Comparison of ENCODE assay signal across 20 mouse cellular contexts in the genomic region with DNA sequence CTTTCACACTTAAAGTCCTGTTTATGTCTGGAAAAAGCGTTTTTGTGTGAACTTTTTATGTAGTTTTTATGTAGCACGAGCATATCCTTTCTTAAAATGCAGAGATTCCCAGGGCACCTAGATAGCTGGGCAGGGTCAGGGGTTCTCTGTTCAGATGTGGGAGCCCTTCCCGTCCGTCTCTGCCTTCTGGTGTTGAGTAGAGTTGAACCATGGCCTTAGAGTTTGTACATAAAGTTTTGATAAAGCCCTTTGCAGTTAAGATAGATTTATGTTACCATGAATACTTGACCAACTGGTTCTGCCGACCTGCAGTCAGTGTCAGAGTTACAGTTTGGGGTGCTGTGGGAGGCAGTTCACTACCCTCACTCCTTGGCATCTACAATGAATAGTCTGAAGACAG.
DNase-seq lines count a peak whose midpoint lies in the region; ATAC-seq and TF ChIP-seq lines count a peak whose summit lies in the region.
"Had no signal": no experiment of that assay in that cellular context is flagged by ENCODE, and none has a peak within 500 bp of the region (broad histone marks: within the 10 kb centered on the region; RNA-seq: fewer than 3 reads in every experiment).

No protein-coding gene starts in this region.

- no peaks in the 10 kb centered on the region for H3K27me3 ChIP-seq in lung, embryonic 15.5 days
- H3K27me3 ChIP-seq in intestine, embryonic 15.5 days (replicated peaks) = no peaks in the 10 kb centered on the region
- no peaks in the 10 kb centered on the region for H3K27me3 ChIP-seq in stomach, embryonic 14.5 days (ENCODE audit: control insufficient read depth, insufficient read depth, low read length)
- H3K27me3 ChIP-seq: embryonic facial prominence, embryonic 12.5 days; forebrain, embryonic 15.5 days; heart, embryonic 15.5 days had no signal

- no peak for TF ChIP-seq CTCF in lung, adult 2 months (IDR thresholded peaks at IDR 0.05; ENCODE audit: insufficient read depth, low read length)
- no peak for TF ChIP-seq CTCF in bone marrow macrophage, adult 2 months (IDR thresholded peaks at IDR 0.05; ENCODE audit: low read depth, low read length)

- no peak overlapping the region for H3K9ac ChIP-seq in lung, embryonic 15.5 days
- no peak overlapping the region for H3K9ac ChIP-seq in intestine, embryonic 15.5 days
- no peak overlapping the region for H3K9ac ChIP-seq in stomach, embryonic 14.5 days (replicated peaks; ENCODE audit: low read depth, low read length)
- H3K9ac ChIP-seq: embryonic facial prominence, embryonic 12.5 days; forebrain, embryonic 15.5 days; heart, embryonic 15.5 days; hindbrain, embryonic 14.5 days had no signal

- H3K9me3 ChIP-seq in lung, embryonic 15.5 days = no peaks in the 10 kb centered on the region
- no peaks in the 10 kb centered on the region for H3K9me3 ChIP-seq in intestine, embryonic 15.5 days
- no peaks in the 10 kb centered on the region for H3K9me3 ChIP-seq in stomach, embryonic 14.5 days (ENCODE audit: control insufficient read depth, low read depth, low read length)
- H3K9me3 ChIP-seq: embryonic facial prominence, embryonic 12.5 days; forebrain, embryonic 15.5 days; heart, embryonic 10.5 days; heart, embryonic 15.5 days had no signal

- peaks cover 16% of the 10 kb centered on the region for H3K4me1 ChIP-seq in lung, embryonic 15.5 days
- peaks cover 3% of the 10 kb centered on the region for H3K4me1 ChIP-seq in lung, adult 2 months (ENCODE audit: control insufficient read depth, insufficient read depth, low read length)
- peaks cover 46% of the 10 kb centered on the region for H3K4me1 ChIP-seq in bone marrow macrophage, adult 2 months (ENCODE audit: control insufficient read depth, insufficient read depth, low read length)
- H3K4me1 ChIP-seq in intestine, embryonic 15.5 days (replicated peaks) = peaks cover 7% of the 10 kb centered on the region
- peaks cover 9% of the 10 kb centered on the region for H3K4me1 ChIP-seq in stomach, embryonic 14.5 days (ENCODE audit: control insufficient read depth, insufficient read depth, low read length)

- peak overlapping the region; percentile 15; the same call in 1 of the 2 replicates for H3K27ac ChIP-seq in lung, embryonic 15.5 days
- H3K27ac ChIP-seq in bone marrow macrophage, adult 2 months (ENCODE audit: insufficient read depth, low read depth, low read length) = 0 out of 2 replicates have a peak overlapping the region, but pooled peaks have one; percentile 12
- peak overlapping the region; percentile 42; the same call in 1 of the 2 replicates for H3K27ac ChIP-seq in intestine, embryonic 15.5 days
- 0 out of 2 replicates have a peak overlapping the region, but pooled peaks have one; percentile 4 for H3K27ac ChIP-seq in stomach, embryonic 14.5 days (ENCODE audit: low read length)
- H3K27ac ChIP-seq: embryonic facial prominence, embryonic 12.5 days; heart, embryonic 15.5 days; hindbrain, embryonic 14.5 days had no signal

- H3K4me2 ChIP-seq in lung, embryonic 15.5 days = no peak overlapping the region
- H3K4me2 ChIP-seq in intestine, embryonic 15.5 days (replicated peaks) = no peak overlapping the region
- H3K4me2 ChIP-seq in stomach, embryonic 14.5 days (replicated peaks; ENCODE audit: low read depth, low read length) = no peak overlapping the region
- H3K4me2 ChIP-seq: embryonic facial prominence, embryonic 12.5 days; forebrain, embryonic 15.5 days; heart, embryonic 15.5 days; hindbrain, embryonic 14.5 days had no signal

- no peaks in the 10 kb centered on the region for H3K36me3 ChIP-seq in lung, embryonic 15.5 days
- H3K36me3 ChIP-seq in intestine, embryonic 15.5 days = no peaks in the 10 kb centered on the region
- no peaks in the 10 kb centered on the region for H3K36me3 ChIP-seq in stomach, embryonic 14.5 days (ENCODE audit: control insufficient read depth, insufficient read depth, low read length)
- H3K36me3 ChIP-seq: embryonic facial prominence, embryonic 12.5 days; heart, embryonic 15.5 days had no signal

- 61% methylated on average over 5 of the region's 5 CpGs for WGBS in lung, embryonic 15.5 days
- WGBS in lung, adult 2 months = 75% methylated on average over 5 of the region's 5 CpGs
- 69% methylated on average over 5 of the region's 5 CpGs for WGBS in intestine, embryonic 15.5 days
- 70% methylated on average over 5 of the region's 5 CpGs for WGBS in stomach, embryonic 14.5 days

- no peak for ATAC-seq in lung, embryonic 15.5 days (ENCODE audit: borderline replicate concordance, extremely low read depth, low FRiP score, low TSS enrichment)
- peak; percentile 65 for ATAC-seq in intestine, embryonic 15.5 days
- ATAC-seq in stomach, embryonic 14.5 days (ENCODE audit: insufficient number of reproducible peaks, insufficient read depth, low FRiP score, low read depth) = no peak
- ATAC-seq: forebrain, embryonic 15.5 days had no signal

- no peak for TF ChIP-seq POLR2A in lung, adult 2 months (IDR thresholded peaks at IDR 0.05; ENCODE audit: borderline replicate concordance, extremely low read depth, low read depth, low read length)
- TF ChIP-seq POLR2A in bone marrow macrophage, adult 2 months (IDR thresholded peaks at IDR 0.05; ENCODE audit: borderline replicate concordance, low read depth, low read length) = no peak

- no peak overlapping the region for H3K4me3 ChIP-seq in lung, embryonic 15.5 days
- H3K4me3 ChIP-seq in lung, adult 2 months (replicated peaks; ENCODE audit: extremely low read depth, low read depth, low read length) = no peak overlapping the region
- no peak overlapping the region for H3K4me3 ChIP-seq in bone marrow macrophage, adult 2 months (ENCODE audit: insufficient read depth, low read length)
- H3K4me3 ChIP-seq in intestine, embryonic 15.5 days (replicated peaks) = no peak overlapping the region
- no peak overlapping the region for H3K4me3 ChIP-seq in stomach, embryonic 14.5 days (ENCODE audit: low read depth, low read length)
- H3K4me3 ChIP-seq: embryonic facial prominence, embryonic 12.5 days; forebrain, embryonic 15.5 days; heart, embryonic 10.5 days; heart, embryonic 15.5 days had no signal

- DNase-seq in lung, adult 2 months = no peak
- no peak for DNase-seq in right cerebral cortex, postnatal 4 days
- DNase-seq in cerebellum, adult 9-11 months = no peak
- no peak for DNase-seq in cerebellum, postnatal 14 days
- DNase-seq: adrenal gland, adult 2 months; adrenal gland, postnatal 25 days; cerebellum, adult 11-12 months; embryo, embryonic 11 days; gastrocnemius, postnatal 36 days; heart, adult 18-20 months; heart, postnatal 14 days had no signal
